Mouse (Mus musculus) G1E (cell line): ENCODE measurements around the gene Dnaaf1. TPM values are rescaled to one million over a fixed set of nuclear protein-coding genes. Genes with fewer than 3 reads are reported as not detected.

Source experiments
- ATAC-seq: 2 replicates; pipeline ENCODE4 v1.8.0; 2016; ENCODE audit warnings: mild to moderate bottlenecking; ENCODE audit not compliant: insufficient number of reproducible peaks, poor library complexity, low FRiP score, severe bottlenecking; ENCODE audit errors: extremely low read depth
- DNase-seq: peaks from one replicate; pipeline ENCODE4 v3.0.0; 2012; ENCODE audit warnings: low spot score
- H3K27me3 ChIP-seq: 2 replicates; pipeline ENCODE4 v1.6.1; 2012; ENCODE audit warnings: mild to moderate bottlenecking, low read length, inconsistent platforms; ENCODE audit not compliant: insufficient read depth
- H3K36me3 ChIP-seq: replicated peaks from 2 replicates; pipeline ENCODE3; 2012; ENCODE audit warnings: mild to moderate bottlenecking, inconsistent platforms
- H3K4me1 ChIP-seq: 2 replicates; pipeline ENCODE4 v1.6.1; 2012; ENCODE audit warnings: low read depth, low read length, inconsistent platforms, mixed read lengths; ENCODE audit not compliant: insufficient read depth
- H3K4me3 ChIP-seq: 2 replicates; pipeline ENCODE4 v1.5.1; 2012; ENCODE audit warnings: low read depth, mild to moderate bottlenecking, inconsistent platforms, low read length, moderate library complexity, mixed read lengths
- H3K9me3 ChIP-seq: replicated peaks from 2 replicates; pipeline ENCODE4 v1.6.1; 2012; ENCODE audit warnings: inconsistent platforms
- CTCF ChIP-seq: IDR thresholded peaks from 2 replicates; pipeline ENCODE4 v1.5.1; 2012; ENCODE audit warnings: low read depth, low read length, inconsistent platforms, mixed read lengths
- GATA1 ChIP-seq: IDR thresholded peaks from 2 replicates; pipeline ENCODE4 v1.6.1; 2012; ENCODE audit warnings: borderline replicate concordance, low read length, inconsistent platforms, mixed read lengths
- GATA2 ChIP-seq: IDR thresholded peaks from 2 replicates; pipeline ENCODE4 v1.6.1; 2012; ENCODE audit warnings: low read depth, low read length, inconsistent platforms, borderline replicate concordance
- POLR2AphosphoS5 ChIP-seq: IDR thresholded peaks from 2 replicates; pipeline ENCODE4 v1.6.1; 2012; ENCODE audit warnings: low read depth, low read length, inconsistent platforms; ENCODE audit not compliant: insufficient replicate concordance
- TAL1 ChIP-seq: conservative IDR thresholded peaks from 2 replicates; pipeline ENCODE4 v1.6.1; 2012; ENCODE audit warnings: low read depth, low read length, inconsistent platforms, mixed read lengths
- polyA plus RNA-seq: library from polyadenylated mRNA; stranded (reverse); fragments of >175 nt; gene quantifications from 2 replicates; pipeline ENCODE4 v1.2.3, GENCODE M21; 2012
- total RNA-seq, 2 experiments: library from RNA; stranded (forward) in 1 of 2; stranded (reverse) in 1 of 2; fragments of 200-1000 nt in 1 of 2; fragments of >200 nt in 1 of 2; fragmentation: Nextera tagmentation in 1 of 2; gene quantifications; 2 replicates each; pipeline ENCODE4 v1.2.3; 2014 to 2017

Gene Dnaaf1
- total RNA-seq (2014; fragmentation: Nextera tagmentation) (not detected in 2 replicates), total RNA-seq (2017) (0.11 and 0.12 TPM in 2 replicates), polyA plus RNA-seq (0.10 and 0.17 TPM in 2 replicates)

GRCm38 (mm10) chr8:119574437-119575365, at the start of gene Dnaaf1, which contains the start of gene Hsdl1:
Gene Dnaaf1 (plus strand): TSS chr8:119575235.
Gene Hsdl1 (minus strand): TSS chr8:119575183.
- peak within 1 kb of the TSS; percentile 85 for H3K4me3 ChIP-seq
- H3K27me3 ChIP-seq = no peaks in the 10 kb centered on the region
- no peak for TF ChIP-seq GATA1
- TF ChIP-seq GATA2 = no peak
- TF ChIP-seq TAL1 = no peak
- TF ChIP-seq POLR2AphosphoS5 = no peak
- no peak for TF ChIP-seq CTCF
- DNase-seq (peak; percentile 92), ATAC-seq (peak; percentile 36)
- no peaks in the 10 kb centered on the region for H3K9me3 ChIP-seq
- H3K36me3 ChIP-seq = peaks cover 35% of the 10 kb centered on the region
- H3K4me1 ChIP-seq = peaks cover 82% of the 10 kb centered on the region

GRCm38 (mm10) chr8:119528762-119529161, 46.3 kb upstream of the Dnaaf1 start:
- Histone ChIP-seq H3K4me3 (no peak overlapping the region), H3K36me3 (peaks cover 93% of the 10 kb centered on the region), H3K9me3 (no peaks in the 10 kb centered on the region), H3K4me1 (0 out of 2 replicates have a peak, but pooled peaks cover 2% of the 10 kb centered on the region), H3K27me3 (no peaks in the 10 kb centered on the region)
- no peak for DNase-seq
- TF ChIP-seq GATA2 = no peak
- ATAC-seq = no peak

GRCm38 (mm10) chr8:119530937-119531336, 44.1 kb upstream of the Dnaaf1 start:
- DNase-seq (no peak), ATAC-seq (no peak)
- TF ChIP-seq TAL1 (no peak), GATA2 (no peak), POLR2AphosphoS5 (no peak), GATA1 (no peak), CTCF (no peak)
- Histone ChIP-seq H3K36me3 (peaks cover 93% of the 10 kb centered on the region), H3K27me3 (no peaks in the 10 kb centered on the region), H3K9me3 (no peaks in the 10 kb centered on the region), H3K4me1 (0 out of 2 replicates have a peak, but pooled peaks cover 2% of the 10 kb centered on the region), H3K4me3 (no peak overlapping the region)

- Histone ChIP-seq H3K36me3 (peaks cover 97% of the 10 kb centered on the region), H3K9me3 (no peaks in the 10 kb centered on the region), H3K4me3 (no peak overlapping the region), H3K4me1 (0 out of 2 replicates have a peak, but pooled peaks cover 2% of the 10 kb centered on the region), H3K27me3 (no peaks in the 10 kb centered on the region)
- no peak for TF ChIP-seq POLR2AphosphoS5
- DNase-seq (no peak), ATAC-seq (no peak)
Observed at GRCm38 (mm10) chr8:119531397-119531796, 43.6 kb upstream of the Dnaaf1 start.

- Histone ChIP-seq H3K36me3 (peaks cover 99% of the 10 kb centered on the region), H3K27me3 (no peaks in the 10 kb centered on the region), H3K9me3 (no peaks in the 10 kb centered on the region), H3K4me3 (no peak overlapping the region), H3K4me1 (0 out of 2 replicates have a peak, but pooled peaks cover 2% of the 10 kb centered on the region)
- ATAC-seq = no peak
- DNase-seq = no peak
- TF ChIP-seq GATA1 (no peak), TAL1 (no peak), POLR2AphosphoS5 (no peak), CTCF (no peak)
Observed at GRCm38 (mm10) chr8:119531973-119532372, 43.1 kb upstream of the Dnaaf1 start.

- DNase-seq (no peak), ATAC-seq (no peak)
- H3K9me3 ChIP-seq = no peaks in the 10 kb centered on the region
- H3K36me3 ChIP-seq = peaks cover 96% of the 10 kb centered on the region
- no peak overlapping the region for H3K4me3 ChIP-seq
- H3K4me1 ChIP-seq = peaks cover 5% of the 10 kb centered on the region; the same call in 1 of the 2 replicates
- TF ChIP-seq GATA1 (no peak), TAL1 (no peak), GATA2 (no peak), CTCF (no peak), POLR2AphosphoS5 (no peak)
- no peaks in the 10 kb centered on the region for H3K27me3 ChIP-seq
Observed at GRCm38 (mm10) chr8:119544606-119545005, 30.4 kb upstream of the Dnaaf1 start.
